In genomic region chr9:120881121-120881520, GRCm38 (mm10) we compare ENCODE assay signal across 13 mouse cellular contexts. TPM values are rescaled to one million over a fixed set of nuclear protein-coding genes. Genes with fewer than 3 reads are reported as not detected.
DNase-seq lines count a peak whose midpoint lies in the region; ATAC-seq and TF ChIP-seq lines count a peak whose summit lies in the region.
"Had no signal": no experiment of that assay in that cellular context is flagged by ENCODE, and none has a peak within 500 bp of the region (broad histone marks: within the 10 kb centered on the region; RNA-seq: fewer than 3 reads in every experiment).

No protein-coding gene starts in this region.

- no peaks in the 10 kb centered on the region for H3K9me3 ChIP-seq in heart, embryonic 12.5 days (replicated peaks)
- no peaks in the 10 kb centered on the region for H3K9me3 ChIP-seq in forebrain, embryonic 11.5 days (ENCODE audit: control insufficient read depth, low read length)

- H3K4me1 ChIP-seq in heart, embryonic 12.5 days (replicated peaks) = no peaks in the 10 kb centered on the region
- H3K4me1 ChIP-seq in lung, adult 2 months (ENCODE audit: control insufficient read depth, insufficient read depth, low read length) = no peaks in the 10 kb centered on the region
- peaks cover 3% of the 10 kb centered on the region; the same call in 1 of the 2 replicates for H3K4me1 ChIP-seq in forebrain, embryonic 11.5 days (replicated peaks; ENCODE audit: control insufficient read depth, insufficient read depth, low read length)

- no peak overlapping the region for H3K4me2 ChIP-seq in heart, embryonic 12.5 days
- H3K4me2 ChIP-seq in forebrain, embryonic 11.5 days (ENCODE audit: low read depth, low read length, severe bottlenecking) = no peak overlapping the region

- TF ChIP-seq POLR2A in lung, adult 2 months (IDR thresholded peaks at IDR 0.05; ENCODE audit: borderline replicate concordance, extremely low read depth, low read depth, low read length) = 0 out of 2 replicates have a peak, but pooled peaks have one; percentile 13

- no peak for TF ChIP-seq CTCF in lung, adult 2 months (IDR thresholded peaks at IDR 0.05; ENCODE audit: insufficient read depth, low read length)

- H3K36me3 ChIP-seq in heart, embryonic 12.5 days = no peaks in the 10 kb centered on the region
- no peaks in the 10 kb centered on the region for H3K36me3 ChIP-seq in forebrain, embryonic 11.5 days (ENCODE audit: control insufficient read depth, insufficient read depth, low read length)

- no peak overlapping the region for H3K9ac ChIP-seq in heart, embryonic 12.5 days
- no peak overlapping the region for H3K9ac ChIP-seq in forebrain, embryonic 11.5 days (ENCODE audit: low read length)

- intact Hi-C loops in heart, postnatal 14 days (cut with DNase I) = no loop called here

- no peak overlapping the region for H3K27ac ChIP-seq in heart, embryonic 12.5 days (ENCODE audit: poor library complexity, severe bottlenecking)
- no peak overlapping the region for H3K27ac ChIP-seq in forebrain, embryonic 11.5 days (ENCODE audit: low read depth, low read length)
- H3K27ac ChIP-seq: macrophage had no signal

- ATAC-seq in heart, embryonic 12.5 days (ENCODE audit: insufficient number of reproducible peaks, low FRiP score) = no peak
- no peak for ATAC-seq in forebrain, embryonic 11.5 days (replicated peaks; ENCODE audit: low FRiP score)

- H3K27me3 ChIP-seq in heart, embryonic 12.5 days (replicated peaks) = peaks cover 3% of the 10 kb centered on the region; the same call in 1 of the 2 replicates
- no peaks in the 10 kb centered on the region for H3K27me3 ChIP-seq in forebrain, embryonic 11.5 days (ENCODE audit: control insufficient read depth, insufficient read depth, low read length)

- 72% methylated on average over 15 of the region's 15 CpGs for WGBS in heart, embryonic 12.5 days
- WGBS in lung, adult 2 months = 75% methylated on average over 15 of the region's 15 CpGs
- WGBS in forebrain, embryonic 11.5 days = 89% methylated on average over 15 of the region's 15 CpGs

- peak; percentile 99 for DNase-seq in heart, adult 11 months
- DNase-seq in cerebellum, adult 18-20 months = peak; percentile 49 to 59
- DNase-seq in heart, postnatal 14 days = peak; percentile 54 to 59
- DNase-seq in lung, adult 2 months = no peak
- no peak for DNase-seq in layer of hippocampus, postnatal 10 days (ENCODE audit: low spot score in 2 of 2)
- DNase-seq in layer of hippocampus, adult 11-12 months (ENCODE audit: low spot score) = no peak
- no peak for DNase-seq in forebrain, embryonic 11.5 days (ENCODE audit: low spot score)
- DNase-seq: adrenal gland, adult 8-10 months; gastrocnemius, postnatal 25 days; thymus, postnatal 14 days had no signal

- no peak overlapping the region for H3K4me3 ChIP-seq in heart, embryonic 12.5 days
- H3K4me3 ChIP-seq in lung, adult 2 months (replicated peaks; ENCODE audit: extremely low read depth, low read depth, low read length) = no peak overlapping the region
- no peak overlapping the region for H3K4me3 ChIP-seq in forebrain, embryonic 11.5 days (ENCODE audit: low read depth, low read length)
- H3K4me3 ChIP-seq: erythroblast, embryonic 14.5 days had no signal

RNA-seq across cellular contexts. Expression of gene Ctnnb1, which starts 47.9 kb away (rescaled TPM):
- polyA plus RNA-seq in heart, embryonic 12.5 days (2016; fragmentation: Nextera tagmentation; extraction: Ambion mirVana) = 397 and 414 TPM in 2 replicates
- 100 to 1,000 TPM; 541 to 546 TPM for total RNA-seq in heart, postnatal 14 days (2021)
- 149 and 203 TPM in 2 replicates for polyA plus RNA-seq in lung, adult 2 months (2012; rRNA removed)
- total RNA-seq in layer of hippocampus, postnatal 10 days (2021) = 100 to 1,000 TPM; 801 to 853 TPM
- 861 and 912 TPM in 2 replicates for polyA plus RNA-seq in forebrain, embryonic 11.5 days (2014; fragmentation: Nextera tagmentation; extraction: Ambion mirVana)

Comparison
In these comparisons a context has a peak if more than half of its experiments do, and no peak if none do; other contexts are left out.
1. DNase-seq: peak in heart, adult 11 months (single experiment), cerebellum, adult 18-20 months (2 of 2) and heart, postnatal 14 days (2 of 2); none in lung, adult 2 months (single experiment), layer of hippocampus, postnatal 10 days (0 of 2), layer of hippocampus, adult 11-12 months (single experiment) and forebrain, embryonic 11.5 days (single experiment).